In genomic region chr3:79238456-79239065, GRCm38 (mm10) we compare ENCODE assay signal across 17 mouse cellular contexts. TPM values are rescaled to one million over a fixed set of nuclear protein-coding genes. Genes with fewer than 3 reads are reported as not detected.
DNase-seq lines count a peak whose midpoint lies in the region; ATAC-seq and TF ChIP-seq lines count a peak whose summit lies in the region.
"Had no signal": no experiment of that assay in that cellular context is flagged by ENCODE, and none has a peak within 500 bp of the region (broad histone marks: within the 10 kb centered on the region; RNA-seq: fewer than 3 reads in every experiment).

No protein-coding gene starts in this region.

- DNase-seq in gastrocnemius, adult 2 months = no peak
- DNase-seq in gastrocnemius, adult 18-20 months (ENCODE audit: low spot score) = no peak
- DNase-seq in liver, adult 2 months (ENCODE audit: extremely low read depth, low read depth, low spot score) = no peak
- no peak for DNase-seq in liver, embryonic 11.5 days (ENCODE audit: low spot score)
- no peak for DNase-seq in G1E (ENCODE audit: low spot score)
- no peak for DNase-seq in heart, postnatal 0 days (ENCODE audit: low spot score)
- no peak for DNase-seq in layer of hippocampus, adult 9-11 months
- DNase-seq: cerebellum, adult 18-20 months; kidney, adult 11 months; kidney, postnatal 36 days; layer of hippocampus, postnatal 36 days; lung, postnatal 14 days had no signal

- TF ChIP-seq CTCF in gastrocnemius, adult 2 months (IDR thresholded peaks at IDR 0.05) = no peak
- no peak for TF ChIP-seq CTCF in liver, adult 2 months (IDR thresholded peaks at IDR 0.05; ENCODE audit: low read depth, low read length)
- no peak for TF ChIP-seq CTCF in G1E (IDR thresholded peaks at IDR 0.05; ENCODE audit: low read depth, low read length)
- no peak for TF ChIP-seq CTCF in heart, postnatal 0 days (IDR thresholded peaks at IDR 0.05; ENCODE audit: low read depth)

- peak overlapping the region; percentile 72 for H3K27ac ChIP-seq in gastrocnemius, adult 2 months
- peak overlapping the region; percentile 10; the same call in 1 of the 2 replicates for H3K27ac ChIP-seq in liver, adult 2 months (replicated peaks; ENCODE audit: insufficient read depth, low read depth, low read length)
- no peak overlapping the region for H3K27ac ChIP-seq in liver, embryonic 11.5 days (ENCODE audit: low read depth, low read length)
- H3K27ac ChIP-seq in heart, postnatal 0 days (ENCODE audit: low read depth) = peak overlapping the region; percentile 77
- no peak overlapping the region for H3K27ac ChIP-seq in hindbrain, embryonic 12.5 days
- H3K27ac ChIP-seq: embryonic facial prominence, embryonic 15.5 days; forebrain, embryonic 12.5 days; hindbrain, embryonic 13.5 days; limb, embryonic 12.5 days had no signal

- H3K36me3 ChIP-seq in liver, adult 2 months (ENCODE audit: control insufficient read depth, insufficient read depth, low read length) = no peaks in the 10 kb centered on the region
- no peaks in the 10 kb centered on the region for H3K36me3 ChIP-seq in liver, embryonic 11.5 days (ENCODE audit: control insufficient read depth, insufficient read depth, low read length)
- H3K36me3 ChIP-seq in G1E (replicated peaks) = no peaks in the 10 kb centered on the region
- no peaks in the 10 kb centered on the region for H3K36me3 ChIP-seq in heart, postnatal 0 days (replicated peaks; ENCODE audit: control insufficient read depth, insufficient read depth, low read length)
- H3K36me3 ChIP-seq in hindbrain, embryonic 12.5 days = no peaks in the 10 kb centered on the region
- H3K36me3 ChIP-seq: embryonic facial prominence, embryonic 15.5 days; forebrain, embryonic 12.5 days; hindbrain, embryonic 13.5 days; limb, embryonic 12.5 days had no signal

- no peak overlapping the region; the same call in 1 of the 2 replicates for H3K9ac ChIP-seq in liver, adult 2 months (ENCODE audit: low read depth, low read length)
- H3K9ac ChIP-seq in liver, embryonic 11.5 days (ENCODE audit: low read depth, low read length) = no peak overlapping the region
- peak overlapping the region; percentile 24; the same call in 1 of the 2 replicates for H3K9ac ChIP-seq in heart, postnatal 0 days (replicated peaks; ENCODE audit: low read depth, low read length)
- no peak overlapping the region for H3K9ac ChIP-seq in hindbrain, embryonic 12.5 days
- H3K9ac ChIP-seq: embryonic facial prominence, embryonic 15.5 days; forebrain, embryonic 12.5 days; hindbrain, embryonic 13.5 days; limb, embryonic 12.5 days had no signal

- H3K4me1 ChIP-seq in liver, adult 2 months (ENCODE audit: control insufficient read depth, insufficient read depth, low read length) = peaks cover 17% of the 10 kb centered on the region
- H3K4me1 ChIP-seq in liver, embryonic 11.5 days (replicated peaks; ENCODE audit: control insufficient read depth, insufficient read depth, low read length) = peaks cover 26% of the 10 kb centered on the region
- H3K4me1 ChIP-seq in G1E (ENCODE audit: insufficient read depth, low read depth, low read length) = peaks cover 58% of the 10 kb centered on the region
- peaks cover 41% of the 10 kb centered on the region for H3K4me1 ChIP-seq in heart, postnatal 0 days (ENCODE audit: control insufficient read depth, insufficient read depth)
- 0 out of 2 replicates have a peak, but pooled peaks cover 7% of the 10 kb centered on the region for H3K4me1 ChIP-seq in hindbrain, embryonic 12.5 days

- no peak for ATAC-seq in liver, embryonic 11.5 days (replicated peaks; ENCODE audit: low FRiP score)
- ATAC-seq in G1E (ENCODE audit: extremely low read depth, insufficient number of reproducible peaks, low FRiP score, poor library complexity, severe bottlenecking) = peak; percentile 61; the same call in 1 of the 2 replicates
- ATAC-seq in heart, postnatal 0 days (ENCODE audit: insufficient read depth, low read depth) = no peak
- no peak for ATAC-seq in hindbrain, embryonic 12.5 days (ENCODE audit: low FRiP score)

- H3K4me3 ChIP-seq in gastrocnemius, adult 2 months = peak overlapping the region; percentile 58
- no peak overlapping the region for H3K4me3 ChIP-seq in liver, adult 2 months (ENCODE audit: insufficient read depth, low read depth, low read length)
- no peak overlapping the region for H3K4me3 ChIP-seq in liver, embryonic 11.5 days (ENCODE audit: low read depth, low read length)
- peak overlapping the region; percentile 27; the same call in 1 of the 2 replicates for H3K4me3 ChIP-seq in G1E (ENCODE audit: low read depth, low read length)
- H3K4me3 ChIP-seq in heart, postnatal 0 days (ENCODE audit: low read depth, low read length) = no peak overlapping the region
- no peak overlapping the region for H3K4me3 ChIP-seq in hindbrain, embryonic 12.5 days
- H3K4me3 ChIP-seq: embryonic facial prominence, embryonic 15.5 days; forebrain, embryonic 12.5 days; hindbrain, embryonic 13.5 days; limb, embryonic 12.5 days had no signal

- H3K4me2 ChIP-seq in liver, embryonic 11.5 days = no peak overlapping the region
- no peak overlapping the region for H3K4me2 ChIP-seq in heart, postnatal 0 days (ENCODE audit: low read depth, low read length)
- H3K4me2 ChIP-seq in hindbrain, embryonic 12.5 days (replicated peaks) = no peak overlapping the region
- H3K4me2 ChIP-seq: embryonic facial prominence, embryonic 15.5 days; forebrain, embryonic 12.5 days; hindbrain, embryonic 13.5 days; limb, embryonic 12.5 days had no signal

- no peaks in the 10 kb centered on the region for H3K9me3 ChIP-seq in liver, embryonic 11.5 days (ENCODE audit: control insufficient read depth, low read length)
- H3K9me3 ChIP-seq in G1E (replicated peaks) = no peaks in the 10 kb centered on the region
- H3K9me3 ChIP-seq in heart, postnatal 0 days (replicated peaks; ENCODE audit: control insufficient read depth, low read length) = no peaks in the 10 kb centered on the region
- H3K9me3 ChIP-seq in hindbrain, embryonic 12.5 days (replicated peaks) = no peaks in the 10 kb centered on the region
- H3K9me3 ChIP-seq: embryonic facial prominence, embryonic 15.5 days; forebrain, embryonic 12.5 days; hindbrain, embryonic 13.5 days; limb, embryonic 12.5 days had no signal

- no peaks in the 10 kb centered on the region for H3K27me3 ChIP-seq in liver, adult 2 months (ENCODE audit: control insufficient read depth, insufficient read depth, low read length)
- no peaks in the 10 kb centered on the region for H3K27me3 ChIP-seq in liver, embryonic 11.5 days (replicated peaks; ENCODE audit: control insufficient read depth, insufficient read depth, low read length)
- H3K27me3 ChIP-seq in G1E (ENCODE audit: insufficient read depth, low read length) = no peaks in the 10 kb centered on the region
- H3K27me3 ChIP-seq in heart, postnatal 0 days (ENCODE audit: control insufficient read depth, insufficient read depth, low read length) = no peaks in the 10 kb centered on the region
- H3K27me3 ChIP-seq in hindbrain, embryonic 12.5 days = no peaks in the 10 kb centered on the region
- H3K27me3 ChIP-seq: embryonic facial prominence, embryonic 15.5 days; forebrain, embryonic 12.5 days; hindbrain, embryonic 13.5 days; limb, embryonic 12.5 days had no signal

- whole genome bisulfite sequencing in liver, adult 2 months = 58% methylated on average over 4 of the region's 4 CpGs
- WGBS in liver, embryonic 11.5 days = 51% methylated on average over 4 of the region's 4 CpGs
- WGBS in heart, postnatal 0 days = 36% methylated on average over 4 of the region's 4 CpGs
- WGBS in hindbrain, embryonic 12.5 days = 75% methylated on average over 4 of the region's 4 CpGs

- intact Hi-C loops in gastrocnemius, adult 2 months (cut with DNase I) = no loop called here

- TF ChIP-seq EP300 in heart, postnatal 0 days (IDR thresholded peaks at IDR 0.05; ENCODE audit: low read depth) = no peak

- no peak for TF ChIP-seq POLR2A in liver, adult 2 months (IDR thresholded peaks at IDR 0.05; ENCODE audit: extremely low read depth, insufficient read depth, low read length)

- H3K79me2 ChIP-seq in liver, adult 2 months (ENCODE audit: control insufficient read depth, insufficient read depth, low read length) = peaks cover 37% of the 10 kb centered on the region; the same call in 1 of the 2 replicates

RNA-seq across cellular contexts. Expression of gene Rapgef2, which starts 47.8 kb away (rescaled TPM):
- total RNA-seq in gastrocnemius, adult 2 months (2021) = 10 to 100 TPM; 13.0 to 29.3 TPM
- 10 to 100 TPM; 15.8 to 16.7 TPM for total RNA-seq in gastrocnemius, adult 18-20 months (2021)
- total RNA-seq in liver, adult 2 months (2014; rRNA removed) = 15.3 and 21.1 TPM in 2 replicates
- polyA plus RNA-seq in liver, adult 2 months (2012; rRNA removed) = 3.1 and 4.2 TPM in 2 replicates
- 2.7 and 3.1 TPM in 2 replicates for polyA plus RNA-seq in liver, embryonic 11.5 days (2014; fragmentation: Nextera tagmentation; extraction: Ambion mirVana)
- total RNA-seq in G1E (2014; fragmentation: Nextera tagmentation) (18.7 and 19.7 TPM in 2 replicates), G1E (2017) (21.7 and 22.1 TPM in 2 replicates)
- 2.8 and 2.9 TPM in 2 replicates for polyA plus RNA-seq in G1E (2012)
- 28.8 and 30.3 TPM in 2 replicates for total RNA-seq in heart, postnatal 0 days (2014; rRNA removed; ENCODE audit: low replicate concordance)
- 3.3 and 3.5 TPM in 2 replicates for polyA plus RNA-seq in heart, postnatal 0 days (2015; fragmentation: Nextera tagmentation; extraction: Ambion mirVana)
- 12.1 and 12.4 TPM in 2 replicates for polyA plus RNA-seq in hindbrain, embryonic 12.5 days (2016; fragmentation: Nextera tagmentation; extraction: Ambion mirVana)

Comparison
In these comparisons a context has a peak if more than half of its experiments do, and no peak if none do; other contexts are left out.
1. H3K27ac ChIP-seq: peak in gastrocnemius, adult 2 months (single experiment), liver, adult 2 months (single experiment) and heart, postnatal 0 days (single experiment); none in liver, embryonic 11.5 days (single experiment) and hindbrain, embryonic 12.5 days (single experiment).
2. H3K4me3 ChIP-seq: peak in gastrocnemius, adult 2 months (single experiment) and G1E (single experiment); none in liver, adult 2 months (single experiment), liver, embryonic 11.5 days (single experiment), heart, postnatal 0 days (single experiment) and hindbrain, embryonic 12.5 days (single experiment).